Mouse (Mus musculus) MEL (cell line): ENCODE measurements around the gene Fcrl1.

Experiments
- GATA1 ChIP-seq: IDR thresholded peaks from 2 replicates; pipeline ENCODE4 v1.6.1; 2011; ENCODE audit warnings: low read depth, low read length, improper control_type of control experiment
- MEF2A ChIP-seq: IDR thresholded peaks from 2 replicates; pipeline ENCODE4 v1.6.1; 2014; ENCODE audit warnings: low read depth, mild to moderate bottlenecking, inconsistent platforms, low read length, improper control_type of control experiment; ENCODE audit not compliant: poor library complexity, insufficient replicate concordance, severe bottlenecking; ENCODE audit errors: extremely low read depth
- MYC ChIP-seq: IDR thresholded peaks from 2 replicates; pipeline ENCODE4 v1.6.1; 2011; ENCODE audit warnings: low read depth, mild to moderate bottlenecking, low read length, improper control_type of control experiment, moderate library complexity
- POLR2A ChIP-seq, 2 experiments: IDR thresholded peaks; 2 replicates each; pipeline ENCODE4 v1.6.1; 2011 to 2012; ENCODE audit warnings: low read length in 2 of 2, mild to moderate bottlenecking in 2 of 2, control low read depth in 1 of 2, improper control_type of control experiment in 1 of 2, low read depth in 1 of 2, moderate library complexity in 1 of 2; ENCODE audit not compliant: control insufficient read depth in 1 of 2, insufficient read depth in 1 of 2, poor library complexity in 1 of 2

DNA sequence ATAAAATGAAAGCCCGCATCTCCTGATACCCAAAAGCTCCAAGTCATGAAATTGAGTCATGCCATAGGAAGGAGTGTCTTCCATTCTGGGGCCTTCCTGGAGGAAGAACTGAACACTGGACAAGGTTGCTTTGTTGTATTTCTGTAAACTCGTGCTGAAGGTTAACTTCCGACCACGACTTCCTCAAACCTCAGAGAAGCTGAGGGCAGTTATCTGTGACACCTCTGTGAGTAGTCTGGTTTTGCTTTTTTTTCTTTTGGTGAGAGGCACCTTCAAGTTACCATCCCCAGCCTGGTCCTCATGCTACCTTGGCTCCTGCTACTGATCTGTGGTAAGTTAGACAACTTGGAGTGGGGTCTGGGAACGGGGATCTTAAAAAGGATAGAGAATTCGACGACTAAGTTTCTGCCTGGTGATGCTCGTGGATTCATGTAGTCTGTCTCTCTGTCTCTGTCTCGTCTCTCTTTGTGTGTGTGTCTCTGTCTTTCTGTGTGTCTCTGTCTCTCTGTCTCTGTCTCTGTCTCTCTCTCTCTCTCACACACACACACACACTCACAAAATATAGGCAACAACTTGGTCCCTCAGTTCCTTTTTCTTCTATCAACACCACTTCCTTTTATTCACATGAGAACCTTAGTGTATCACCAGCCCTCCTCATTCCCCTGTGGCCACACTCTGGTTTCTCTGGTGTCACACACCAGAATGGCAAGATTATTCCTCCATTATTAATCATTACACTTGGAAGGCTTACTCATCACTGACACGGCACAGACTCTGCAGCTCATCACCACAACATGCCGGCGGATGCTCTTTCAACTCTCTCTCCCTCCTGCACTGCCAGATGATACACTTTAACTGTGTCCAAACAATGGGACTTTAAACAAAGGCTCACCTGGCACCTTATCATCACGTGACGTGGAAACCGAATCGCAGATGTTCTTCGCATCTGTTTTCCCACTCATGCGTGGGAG, at the start of gene Fcrl1:
- no peak for TF ChIP-seq MEF2A
- no peak for TF ChIP-seq MYC
- no peak for TF ChIP-seq POLR2A (IDR thresholded peaks at IDR 0.05; ENCODE audit: control insufficient read depth in 1 of 2, insufficient read depth in 1 of 2, low read depth in 1 of 2, low read length in 2 of 2, poor library complexity in 1 of 2)
- 0 out of 2 replicates have a peak, but pooled peaks have one; percentile 4 for TF ChIP-seq GATA1
